Mouse (Mus musculus): Measurements from ENCODE around the gene Tomm70a.

- TF ChIP-seq GATA1 (IDR thresholded peaks at IDR 0.05; ENCODE audit: borderline replicate concordance, low read length) (no peak), FLI1 (IDR thresholded peaks at IDR 0.05; ENCODE audit: low read length) (no peak)
Observed at GRCm38 (mm10) chr16:57167514-57167912, 46.0 kb downstream of the Tomm70a start.
